Mouse (Mus musculus) liver, embryonic 16.5 days (tissue): ENCODE measurements at regions not wholly inside any gene's neighbourhood (a gene's known extent, or its start where the extent isn't known, plus 50 kb on each side); places are given as distances from the start of the nearest gene placed in this dataset.

Experiments used
- ATAC-seq: fragments of 200-750 bp; cut with Nextera tagmentation; 2 replicates; pipeline ENCODE4 v1.8.0; 2017; ENCODE audit warnings: low read depth, mild to moderate bottlenecking, moderate number of reproducible peaks, moderate library complexity
- H3K27ac ChIP-seq: fragments of 300-500 bp; sonication (generic); 2 replicates; pipeline ENCODE4 v1.5.1; 2014; ENCODE audit warnings: mild to moderate bottlenecking, low read length
- H3K27me3 ChIP-seq: fragments of 300-500 bp; sonication (generic); 2 replicates; pipeline ENCODE4 v1.6.1; 2014; ENCODE audit warnings: low read depth, low read length, mixed read lengths; ENCODE audit not compliant: control insufficient read depth, insufficient read depth
- H3K36me3 ChIP-seq: fragments of 300-500 bp; sonication (generic); 2 replicates; pipeline ENCODE4 v1.6.1; 2014; ENCODE audit warnings: mild to moderate bottlenecking; ENCODE audit not compliant: control insufficient read depth, insufficient read depth
- H3K4me1 ChIP-seq: fragments of 300-500 bp; sonication (generic); 2 replicates; pipeline ENCODE4 v1.6.1; 2014; ENCODE audit warnings: low read depth, low read length, mixed read lengths; ENCODE audit not compliant: control insufficient read depth
- H3K4me2 ChIP-seq: fragments of 300-500 bp; sonication (generic); 2 replicates; pipeline ENCODE4 v1.6.1; 2014; ENCODE audit warnings: low read depth, low read length, mixed read lengths
- H3K4me3 ChIP-seq: fragments of 300-500 bp; sonication (generic); 2 replicates; pipeline ENCODE4 v1.5.1; 2014; ENCODE audit warnings: low read depth, mild to moderate bottlenecking, low read length
- H3K9ac ChIP-seq: fragments of 300-500 bp; sonication (generic); 2 replicates; pipeline ENCODE4 v1.6.1; 2014; ENCODE audit warnings: low read depth, low read length
- H3K9me3 ChIP-seq: fragments of 300-500 bp; sonication (generic); replicated peaks from 2 replicates; pipeline ENCODE4 v1.6.1; 2016; ENCODE audit warnings: low read length; ENCODE audit not compliant: control insufficient read depth
- WGBS: fragments of 180-500 bp; shearing (Covaris S2); extraction: QIAGEN DNeasy Blood & Tissue Kit; methylation state at CpG from one replicate; pipeline ENCODE4 v1.1.7; 2014; ENCODE audit not compliant: insufficient replicate concordance; 5-methylcytosine and 5-hydroxymethylcytosine counted together

GRCm38 (mm10) chr10:98648710-98649245 lies 265.4 kb upstream of the Atp2b1 start:
- no peaks in the 10 kb centered on the region for H3K4me1 ChIP-seq
- WGBS = 74% methylated on average over 7 of the region's 7 CpGs
- H3K9ac ChIP-seq = no peak overlapping the region
- no peak overlapping the region for H3K4me2 ChIP-seq
- H3K9me3 ChIP-seq = no peaks in the 10 kb centered on the region
- H3K27ac ChIP-seq = no peak overlapping the region
- H3K4me3 ChIP-seq = no peak overlapping the region
- no peaks in the 10 kb centered on the region for H3K27me3 ChIP-seq
- H3K36me3 ChIP-seq = no peaks in the 10 kb centered on the region
- no peak for ATAC-seq

DNA sequence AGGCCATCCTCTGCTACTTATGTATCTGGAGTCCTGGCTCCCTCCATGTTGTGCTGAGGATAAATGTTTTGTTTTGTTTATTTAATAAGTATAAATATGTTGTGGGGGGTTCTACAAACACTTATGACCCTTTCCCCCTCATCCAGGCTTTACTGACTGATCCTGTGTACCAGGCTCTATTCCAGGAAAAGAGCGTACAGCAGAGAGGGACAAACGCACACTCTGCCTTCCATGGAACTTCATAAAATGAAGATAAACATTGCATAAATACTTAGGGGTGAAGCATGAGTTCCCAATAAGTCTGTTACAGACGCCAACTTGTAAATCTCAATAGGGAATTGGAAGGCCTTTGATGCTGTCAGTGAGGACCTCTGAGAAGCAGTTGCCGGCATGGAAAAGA lies 263.7 kb upstream of the Atp2b1 start:
- Histone ChIP-seq H3K27ac (no peak overlapping the region), H3K36me3 (no peaks in the 10 kb centered on the region), H3K9me3 (no peaks in the 10 kb centered on the region), H3K27me3 (no peaks in the 10 kb centered on the region), H3K4me2 (no peak overlapping the region), H3K4me3 (no peak overlapping the region), H3K4me1 (no peaks in the 10 kb centered on the region), H3K9ac (no peak overlapping the region)
- ATAC-seq = no peak
- 76% methylated on average over 4 of the region's 4 CpGs for WGBS

- ATAC-seq = no peak
- H3K4me2 ChIP-seq = no peak overlapping the region
- no peak overlapping the region for H3K27ac ChIP-seq
- no peaks in the 10 kb centered on the region for H3K27me3 ChIP-seq
- H3K9ac ChIP-seq = no peak overlapping the region
- no peaks in the 10 kb centered on the region for H3K36me3 ChIP-seq
- no peaks in the 10 kb centered on the region for H3K4me1 ChIP-seq
- H3K9me3 ChIP-seq = no peaks in the 10 kb centered on the region
- no peak overlapping the region for H3K4me3 ChIP-seq
- 74% methylated on average over 6 of the region's 6 CpGs for WGBS
These were observed 263.1 kb upstream of the Atp2b1 start for GRCm38 (mm10) chr10:98651127-98651526.

- WGBS = 46% methylated on average over 5 of the region's 5 CpGs
- no peaks in the 10 kb centered on the region for H3K36me3 ChIP-seq
- H3K9ac ChIP-seq = no peak overlapping the region
- H3K4me1 ChIP-seq = no peaks in the 10 kb centered on the region
- H3K4me3 ChIP-seq = no peak overlapping the region
- no peaks in the 10 kb centered on the region for H3K9me3 ChIP-seq
- peak; percentile 56; the same call in 1 of the 2 replicates for ATAC-seq
- no peaks in the 10 kb centered on the region for H3K27me3 ChIP-seq
- H3K4me2 ChIP-seq = no peak overlapping the region
- no peak overlapping the region for H3K27ac ChIP-seq
These were observed 262.6 kb upstream of the Atp2b1 start for GRCm38 (mm10) chr10:98651599-98651998.

GRCm38 (mm10) chr10:98652084-98652483 lies 262.1 kb upstream of the Atp2b1 start:
- no peak for ATAC-seq
- Histone ChIP-seq H3K4me3 (no peak overlapping the region), H3K27ac (no peak overlapping the region)

GRCm38 (mm10) chr10:98660747-98661146 lies 253.5 kb upstream of the Atp2b1 start:
- Histone ChIP-seq H3K9ac (no peak overlapping the region), H3K4me1 (no peaks in the 10 kb centered on the region), H3K36me3 (no peaks in the 10 kb centered on the region), H3K27ac (no peak overlapping the region), H3K4me2 (no peak overlapping the region), H3K27me3 (no peaks in the 10 kb centered on the region), H3K9me3 (no peaks in the 10 kb centered on the region), H3K4me3 (no peak overlapping the region)
- no peak for ATAC-seq
- 43% methylated on average over 1 of the region's 1 CpGs for WGBS

More at GRCm38 (mm10) chr10:98652084-98652483, 262.1 kb upstream of the Atp2b1 start:
- H3K27me3 ChIP-seq = no peaks in the 10 kb centered on the region
- no peak overlapping the region for H3K9ac ChIP-seq
- no peaks in the 10 kb centered on the region for H3K4me1 ChIP-seq
- no peaks in the 10 kb centered on the region for H3K9me3 ChIP-seq
- 37% methylated on average over 2 of the region's 2 CpGs for WGBS
- H3K4me2 ChIP-seq = no peak overlapping the region
- H3K36me3 ChIP-seq = no peaks in the 10 kb centered on the region

GRCm38 (mm10) chr10:98665936-98666505 lies 248.2 kb upstream of the Atp2b1 start:
- Histone ChIP-seq H3K27me3 (no peaks in the 10 kb centered on the region), H3K4me2 (no peak overlapping the region), H3K4me3 (no peak overlapping the region), H3K36me3 (no peaks in the 10 kb centered on the region), H3K27ac (no peak overlapping the region), H3K9ac (no peak overlapping the region), H3K4me1 (no peaks in the 10 kb centered on the region), H3K9me3 (no peaks in the 10 kb centered on the region)
- WGBS = 75% methylated on average over 3 of the region's 3 CpGs
- ATAC-seq = no peak

- H3K27me3 ChIP-seq = no peaks in the 10 kb centered on the region
- ATAC-seq = no peak
- H3K9ac ChIP-seq = no peak overlapping the region
- H3K36me3 ChIP-seq = no peaks in the 10 kb centered on the region
- H3K4me2 ChIP-seq = no peak overlapping the region
- H3K4me3 ChIP-seq = no peak overlapping the region
- H3K9me3 ChIP-seq = no peaks in the 10 kb centered on the region
- 69% methylated on average over 1 of the region's 1 CpGs for WGBS
- no peak overlapping the region for H3K27ac ChIP-seq
- no peaks in the 10 kb centered on the region for H3K4me1 ChIP-seq
These were observed 246.5 kb upstream of the Atp2b1 start for GRCm38 (mm10) chr10:98667728-98668127.

DNA sequence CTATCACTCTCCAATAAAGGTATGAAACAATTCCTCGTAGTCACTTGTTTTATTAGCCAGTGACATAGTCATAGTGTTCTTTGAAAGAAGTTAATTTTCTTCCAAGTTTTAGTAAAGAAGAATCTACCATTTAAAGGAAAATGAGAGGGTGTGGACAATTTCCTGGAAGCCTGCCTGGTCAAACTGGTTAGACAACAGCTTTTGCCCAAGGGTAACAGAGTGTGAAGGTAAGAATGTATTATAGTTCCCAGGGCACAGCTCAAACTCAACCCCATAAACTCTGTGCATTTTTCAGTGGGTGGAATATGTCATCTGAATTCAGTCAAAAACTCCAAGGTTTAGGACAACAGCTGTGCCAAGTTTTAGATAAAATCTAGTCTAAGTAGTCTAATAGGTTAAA lies 240.1 kb upstream of the Atp2b1 start:
- no peaks in the 10 kb centered on the region for H3K9me3 ChIP-seq
- no peak overlapping the region for H3K4me2 ChIP-seq
- H3K4me3 ChIP-seq = no peak overlapping the region
- no peaks in the 10 kb centered on the region for H3K27me3 ChIP-seq
- no peaks in the 10 kb centered on the region for H3K36me3 ChIP-seq
- ATAC-seq = no peak
- WGBS = 45% methylated on average over 1 of the region's 1 CpGs
- no peak overlapping the region for H3K27ac ChIP-seq
- no peak overlapping the region for H3K9ac ChIP-seq
- H3K4me1 ChIP-seq = no peaks in the 10 kb centered on the region
